ENCODE assay signal across 27 mouse cellular contexts in the genomic region with DNA sequence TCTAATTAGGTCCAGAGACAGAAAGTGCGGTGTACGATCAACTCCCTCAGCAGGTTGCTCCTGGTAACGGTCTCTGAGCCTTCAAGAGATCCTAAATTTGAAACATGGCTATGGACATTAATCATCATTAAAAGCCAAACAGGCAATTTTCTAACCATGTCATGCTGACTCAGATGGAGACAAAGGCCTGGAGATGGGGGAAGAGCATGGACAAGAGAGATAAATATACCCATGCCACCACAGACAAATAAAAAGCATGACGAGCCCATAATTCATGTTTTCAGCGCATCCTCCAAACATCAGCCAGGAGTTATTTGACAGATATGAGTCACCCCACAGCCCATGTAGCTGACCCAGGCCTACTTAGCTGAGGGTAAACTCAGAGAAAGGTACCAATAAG.
DNase-seq lines count a peak whose midpoint lies in the region; ATAC-seq and TF ChIP-seq lines count a peak whose summit lies in the region.
"Had no signal": no experiment of that assay in that cellular context is flagged by ENCODE, and none has a peak within 500 bp of the region (broad histone marks: within the 10 kb centered on the region; RNA-seq: fewer than 3 reads in every experiment).

No protein-coding gene starts in this region.

- WGBS in forebrain, embryonic 15.5 days, result 87% methylated on average over 5 of the region's 5 CpGs
- WGBS in forebrain, embryonic 16.5 days, result 84% methylated on average over 5 of the region's 5 CpGs
- 62% methylated on average over 5 of the region's 5 CpGs for WGBS in hindbrain, embryonic 14.5 days
- 86% methylated on average over 5 of the region's 5 CpGs for WGBS in hindbrain, embryonic 10.5 days
- WGBS in midbrain, embryonic 13.5 days, result 85% methylated on average over 5 of the region's 5 CpGs
- 92% methylated on average over 5 of the region's 5 CpGs for WGBS in midbrain, embryonic 11.5 days

- H3K4me1 ChIP-seq in forebrain, embryonic 15.5 days, result peaks cover 79% of the 10 kb centered on the region
- peaks cover 64% of the 10 kb centered on the region for H3K4me1 ChIP-seq in forebrain, embryonic 16.5 days (replicated peaks; ENCODE audit: control insufficient read depth, insufficient read depth, low read length)
- H3K4me1 ChIP-seq in hindbrain, embryonic 14.5 days (replicated peaks; ENCODE audit: control insufficient read depth, insufficient read depth, low read length), result peaks cover 76% of the 10 kb centered on the region
- peaks cover 95% of the 10 kb centered on the region for H3K4me1 ChIP-seq in hindbrain, embryonic 10.5 days (replicated peaks)
- peaks cover 85% of the 10 kb centered on the region for H3K4me1 ChIP-seq in midbrain, embryonic 13.5 days (replicated peaks)
- peaks cover 37% of the 10 kb centered on the region for H3K4me1 ChIP-seq in midbrain, embryonic 11.5 days (ENCODE audit: control insufficient read depth, insufficient read depth, low read length)

- no peak overlapping the region for H3K4me2 ChIP-seq in forebrain, embryonic 15.5 days (replicated peaks)
- no peak overlapping the region for H3K4me2 ChIP-seq in forebrain, embryonic 16.5 days (ENCODE audit: low read length)
- no peak overlapping the region for H3K4me2 ChIP-seq in hindbrain, embryonic 14.5 days (replicated peaks)
- H3K4me2 ChIP-seq in midbrain, embryonic 13.5 days (replicated peaks), result no peak overlapping the region
- no peak overlapping the region for H3K4me2 ChIP-seq in midbrain, embryonic 11.5 days
- H3K4me2 ChIP-seq in myocyte (ENCODE audit: low read depth), result peak overlapping the region; percentile 16
- H3K4me2 ChIP-seq: liver, embryonic 15.5 days; lung, embryonic 15.5 days; midbrain, embryonic 12.5 days had no signal

- no peak for TF ChIP-seq POLR2A in myocyte (IDR thresholded peaks at IDR 0.05; ENCODE audit: insufficient read length, low read depth)

- no peak for ATAC-seq in forebrain, embryonic 15.5 days (replicated peaks)
- no peak for ATAC-seq in forebrain, embryonic 16.5 days
- ATAC-seq in hindbrain, embryonic 14.5 days (ENCODE audit: low FRiP score), result no peak
- ATAC-seq in midbrain, embryonic 13.5 days, result no peak
- no peak for ATAC-seq in midbrain, embryonic 11.5 days (ENCODE audit: low FRiP score)
- ATAC-seq: inflammation-experienced regulatory T-cells, adult 6 months had no signal

- no peaks in the 10 kb centered on the region for H3K27me3 ChIP-seq in forebrain, embryonic 15.5 days
- H3K27me3 ChIP-seq in forebrain, embryonic 16.5 days (replicated peaks; ENCODE audit: control insufficient read depth, insufficient read depth, low read length), result no peaks in the 10 kb centered on the region
- no peaks in the 10 kb centered on the region for H3K27me3 ChIP-seq in hindbrain, embryonic 14.5 days (ENCODE audit: control insufficient read depth, insufficient read depth, low read length)
- no peaks in the 10 kb centered on the region for H3K27me3 ChIP-seq in hindbrain, embryonic 10.5 days (ENCODE audit: insufficient read depth, poor library complexity, severe bottlenecking)
- no peaks in the 10 kb centered on the region for H3K27me3 ChIP-seq in midbrain, embryonic 13.5 days
- H3K27me3 ChIP-seq in midbrain, embryonic 11.5 days (ENCODE audit: control insufficient read depth, insufficient read depth, low read length), result no peaks in the 10 kb centered on the region
- H3K27me3 ChIP-seq in myocyte (ENCODE audit: control insufficient read depth, insufficient read depth, insufficient read length), result no peaks in the 10 kb centered on the region
- H3K27me3 ChIP-seq: CH12.LX; liver, embryonic 15.5 days; lung, embryonic 15.5 days; midbrain, embryonic 12.5 days had no signal

- no peak overlapping the region for H3ac ChIP-seq in myocyte (ENCODE audit: control insufficient read depth, insufficient read length)

- no peaks in the 10 kb centered on the region for H3K9me3 ChIP-seq in forebrain, embryonic 15.5 days
- no peaks in the 10 kb centered on the region for H3K9me3 ChIP-seq in forebrain, embryonic 16.5 days (ENCODE audit: control insufficient read depth, low read length)
- no peaks in the 10 kb centered on the region for H3K9me3 ChIP-seq in hindbrain, embryonic 14.5 days (ENCODE audit: control insufficient read depth, low read length)
- H3K9me3 ChIP-seq in hindbrain, embryonic 10.5 days, result no peaks in the 10 kb centered on the region
- H3K9me3 ChIP-seq in midbrain, embryonic 13.5 days, result no peaks in the 10 kb centered on the region
- H3K9me3 ChIP-seq in midbrain, embryonic 11.5 days (ENCODE audit: control insufficient read depth, low read length), result no peaks in the 10 kb centered on the region
- H3K9me3 ChIP-seq: G1E; limb, embryonic 10.5 days; liver, embryonic 15.5 days; lung, embryonic 15.5 days; midbrain, embryonic 12.5 days had no signal

- peak; percentile 23 for DNase-seq in hindbrain, embryonic 14.5 days (ENCODE audit: low spot score)
- DNase-seq in hindbrain, embryonic 10.5 days (ENCODE audit: low spot score), result no peak
- DNase-seq in midbrain, embryonic 11.5 days (ENCODE audit: low spot score, missing footprints), result no peak
- no peak for DNase-seq in gastrocnemius, postnatal 36 days
- DNase-seq: adrenal gland, adult 8-10 months; cerebellum, adult 2 months; forebrain, postnatal 0 days; heart, postnatal 10 days; kidney, adult 18-20 months; kidney, postnatal 10 days; liver; lung, postnatal 36 days; right cerebral cortex, postnatal 14 days; thymus, adult 2 months; thymus, postnatal 4 days had no signal

- peaks cover 44% of the 10 kb centered on the region for H3K79me2 ChIP-seq in myocyte (ENCODE audit: control insufficient read depth, insufficient read depth)

- 0 out of 2 replicates have a peak overlapping the region, but pooled peaks have one; percentile 56 for H3K27ac ChIP-seq in forebrain, embryonic 15.5 days (replicated peaks)
- H3K27ac ChIP-seq in forebrain, embryonic 16.5 days (ENCODE audit: low read length), result no peak overlapping the region
- H3K27ac ChIP-seq in hindbrain, embryonic 14.5 days, result peak overlapping the region; percentile 8
- no peak overlapping the region for H3K27ac ChIP-seq in hindbrain, embryonic 10.5 days
- peak overlapping the region; percentile 57 for H3K27ac ChIP-seq in midbrain, embryonic 13.5 days
- no peak overlapping the region for H3K27ac ChIP-seq in midbrain, embryonic 11.5 days (ENCODE audit: low read depth, low read length)
- H3K27ac ChIP-seq: limb, embryonic 10.5 days; liver, embryonic 15.5 days; lung, embryonic 15.5 days; stomach, postnatal 0 days had no signal

- intact Hi-C loops in gastrocnemius, postnatal 36 days (cut with DNase I), result no loop called here

- no peaks in the 10 kb centered on the region for H3K36me3 ChIP-seq in forebrain, embryonic 15.5 days
- H3K36me3 ChIP-seq in forebrain, embryonic 16.5 days (ENCODE audit: control insufficient read depth, insufficient read depth), result no peaks in the 10 kb centered on the region
- no peaks in the 10 kb centered on the region for H3K36me3 ChIP-seq in hindbrain, embryonic 14.5 days (replicated peaks; ENCODE audit: control insufficient read depth, insufficient read depth)
- peaks cover 27% of the 10 kb centered on the region; the same call in 1 of the 2 replicates for H3K36me3 ChIP-seq in hindbrain, embryonic 10.5 days
- no peaks in the 10 kb centered on the region for H3K36me3 ChIP-seq in midbrain, embryonic 13.5 days
- H3K36me3 ChIP-seq in midbrain, embryonic 11.5 days (ENCODE audit: control insufficient read depth, insufficient read depth, low read length), result 0 out of 2 replicates have a peak, but pooled peaks cover 2% of the 10 kb centered on the region
- H3K36me3 ChIP-seq in myocyte (ENCODE audit: control insufficient read depth, insufficient read depth), result no peaks in the 10 kb centered on the region
- H3K36me3 ChIP-seq: liver, embryonic 15.5 days; lung, embryonic 15.5 days; midbrain, embryonic 12.5 days had no signal

- no peak overlapping the region for H3K9ac ChIP-seq in forebrain, embryonic 15.5 days (replicated peaks)
- H3K9ac ChIP-seq in forebrain, embryonic 16.5 days (replicated peaks; ENCODE audit: low read depth, low read length), result no peak overlapping the region
- no peak overlapping the region for H3K9ac ChIP-seq in hindbrain, embryonic 14.5 days
- H3K9ac ChIP-seq in midbrain, embryonic 13.5 days (replicated peaks), result no peak overlapping the region
- H3K9ac ChIP-seq in midbrain, embryonic 11.5 days (ENCODE audit: low read length), result no peak overlapping the region
- H3K9ac ChIP-seq: forebrain, postnatal 0 days; liver, embryonic 15.5 days; lung, embryonic 15.5 days; midbrain, embryonic 12.5 days had no signal

- H3K4me3 ChIP-seq in forebrain, embryonic 15.5 days, result no peak overlapping the region
- no peak overlapping the region for H3K4me3 ChIP-seq in forebrain, embryonic 16.5 days (replicated peaks; ENCODE audit: low read length)
- no peak overlapping the region for H3K4me3 ChIP-seq in hindbrain, embryonic 14.5 days (replicated peaks; ENCODE audit: low read length)
- H3K4me3 ChIP-seq in hindbrain, embryonic 10.5 days, result no peak overlapping the region
- no peak overlapping the region for H3K4me3 ChIP-seq in midbrain, embryonic 13.5 days (replicated peaks)
- H3K4me3 ChIP-seq in midbrain, embryonic 11.5 days (ENCODE audit: low read depth, low read length), result no peak overlapping the region
- no peak overlapping the region for H3K4me3 ChIP-seq in myocyte
- H3K4me3 ChIP-seq: limb, embryonic 10.5 days; liver, embryonic 15.5 days; lung, embryonic 15.5 days; midbrain, embryonic 12.5 days had no signal

TF ChIP-seq in myocyte, 11 proteins besides CTCF, POLR2A, EP300 and RAD21:
- TF ChIP-seq USF1 (IDR thresholded peaks at IDR 0.05; ENCODE audit: low read depth) (no peak), TCF12 (IDR thresholded peaks at IDR 0.05; ENCODE audit: insufficient read depth, poor library complexity, severe bottlenecking) (no peak), CEBPB (IDR thresholded peaks at IDR 0.05; ENCODE audit: insufficient read depth, poor library complexity, severe bottlenecking) (no peak), MYOG (IDR thresholded peaks at IDR 0.05; ENCODE audit: control insufficient read depth in 1 of 3, insufficient read depth in 1 of 3, insufficient read length in 2 of 3, low read depth in 2 of 3) (no peak), SRF (IDR thresholded peaks at IDR 0.05; ENCODE audit: control insufficient read depth, insufficient read length, low read depth) (no peak), POLR2AphosphoS2 (IDR thresholded peaks at IDR 0.05; ENCODE audit: insufficient read length, low read depth) (no peak), TCF3 (IDR thresholded peaks at IDR 0.05; ENCODE audit: insufficient read length, low read depth) (no peak), REST (IDR thresholded peaks at IDR 0.05; ENCODE audit: insufficient read depth, insufficient read length) (no peak), MAX (IDR thresholded peaks at IDR 0.05; ENCODE audit: low read depth) (no peak), MYOD1 (IDR thresholded peaks at IDR 0.05; ENCODE audit: control insufficient read depth in 1 of 3, insufficient read length in 2 of 3, low read depth in 2 of 3) (no peak), E2F4 (IDR thresholded peaks at IDR 0.05; ENCODE audit: insufficient read depth) (no peak)
TF ChIP-seq in myocyte: peak in this region for 0.

Comparison
In these comparisons a context has a peak if more than half of its experiments do, and no peak if none do; other contexts are left out.
1. H3K27ac ChIP-seq: peak in forebrain, embryonic 15.5 days (single experiment), hindbrain, embryonic 14.5 days (single experiment) and midbrain, embryonic 13.5 days (single experiment); none in forebrain, embryonic 16.5 days (single experiment), hindbrain, embryonic 10.5 days (single experiment) and midbrain, embryonic 11.5 days (single experiment).